Comparison of ENCODE assay signal across 8 mouse cellular contexts in the genomic region with DNA sequence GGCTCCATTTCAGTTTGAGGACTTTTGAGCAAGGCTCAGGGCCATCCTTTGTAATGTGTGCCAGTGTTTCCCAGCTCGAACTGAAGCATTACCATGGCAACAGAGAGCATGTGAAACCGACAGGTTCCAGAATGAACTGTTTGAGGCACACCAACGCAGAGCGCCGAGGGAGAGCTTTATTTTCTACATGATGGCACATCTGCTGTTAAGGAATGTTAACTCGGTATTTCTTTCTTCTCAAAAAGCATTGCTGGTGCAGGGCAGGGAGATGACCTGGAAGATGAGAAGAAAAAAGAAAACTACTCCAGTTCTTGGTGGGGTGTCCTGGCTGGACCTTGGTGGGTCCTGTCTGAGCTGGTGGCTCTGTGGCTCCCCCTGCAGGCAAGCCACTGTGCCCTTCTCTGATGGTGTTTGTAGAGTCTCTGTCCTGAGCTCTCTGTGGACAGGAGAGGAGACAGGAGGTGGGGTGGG.
A peak's percentile ranks its signal among the peaks of the same experiment; 100 is the strongest.
DNase-seq lines count a peak whose midpoint lies in the region; ATAC-seq lines count a peak whose summit lies in the region.

No protein-coding gene starts in this region.

- H3K9me3 ChIP-seq in hindbrain, embryonic 15.5 days: no peaks in the 10 kb centered on the region
- 0 out of 2 replicates have a peak, but pooled peaks cover 7% of the 10 kb centered on the region for H3K9me3 ChIP-seq in midbrain, embryonic 12.5 days

- ATAC-seq in hindbrain, embryonic 15.5 days (ENCODE audit: low FRiP score, low read depth): peak; percentile 91
- peak; percentile 38; the same call in 1 of the 2 replicates for ATAC-seq in midbrain, embryonic 12.5 days (ENCODE audit: low FRiP score, low read depth)
- no peak for ATAC-seq in monocyte, adult 5-6 weeks (replicated peaks; ENCODE audit: insufficient number of reproducible peaks, low FRiP score, low TSS enrichment, poor library complexity, severe bottlenecking)
- no peak for ATAC-seq in granulocyte monocyte progenitor cell, adult 5-6 weeks (replicated peaks; ENCODE audit: poor library complexity, severe bottlenecking)

- no peak overlapping the region for H3K4me3 ChIP-seq in hindbrain, embryonic 15.5 days
- no peak overlapping the region for H3K4me3 ChIP-seq in midbrain, embryonic 12.5 days

- 19% methylated on average over 6 of the region's 6 CpGs for WGBS in hindbrain, embryonic 15.5 days
- WGBS in midbrain, embryonic 12.5 days: 25% methylated on average over 6 of the region's 6 CpGs

- peak; percentile 31 for DNase-seq in ovary, postnatal 36 days (ENCODE audit: low spot score)
- no peak for DNase-seq in ovary, postnatal 10 days (ENCODE audit: low spot score)
- peak; percentile 56 for DNase-seq in embryo, embryonic 10 days (ENCODE audit: low spot score)
- DNase-seq in ovary, postnatal 14 days (ENCODE audit: low spot score): no peak

- H3K27ac ChIP-seq in hindbrain, embryonic 15.5 days (replicated peaks): peak overlapping the region; percentile 46
- no peak overlapping the region for H3K27ac ChIP-seq in midbrain, embryonic 12.5 days (replicated peaks)

- H3K4me2 ChIP-seq in hindbrain, embryonic 15.5 days: no peak overlapping the region
- no peak overlapping the region for H3K4me2 ChIP-seq in midbrain, embryonic 12.5 days (replicated peaks)

- no peak overlapping the region for H3K9ac ChIP-seq in hindbrain, embryonic 15.5 days
- no peak overlapping the region for H3K9ac ChIP-seq in midbrain, embryonic 12.5 days (replicated peaks)

- no peaks in the 10 kb centered on the region for H3K36me3 ChIP-seq in hindbrain, embryonic 15.5 days
- no peaks in the 10 kb centered on the region for H3K36me3 ChIP-seq in midbrain, embryonic 12.5 days

- H3K4me1 ChIP-seq in hindbrain, embryonic 15.5 days (replicated peaks): peaks cover 17% of the 10 kb centered on the region
- H3K4me1 ChIP-seq in midbrain, embryonic 12.5 days: peaks cover 12% of the 10 kb centered on the region

- no peaks in the 10 kb centered on the region for H3K27me3 ChIP-seq in hindbrain, embryonic 15.5 days
- H3K27me3 ChIP-seq in midbrain, embryonic 12.5 days: no peaks in the 10 kb centered on the region

Comparison
In these comparisons a context has a peak if more than half of its experiments do, and no peak if none do; other contexts are left out.
1. DNase-seq: peak in ovary, postnatal 36 days (single experiment) and embryo, embryonic 10 days (single experiment); none in ovary, postnatal 10 days (single experiment) and ovary, postnatal 14 days (single experiment).
2. ATAC-seq: peak in hindbrain, embryonic 15.5 days (single experiment) and midbrain, embryonic 12.5 days (single experiment); none in monocyte, adult 5-6 weeks (single experiment) and granulocyte monocyte progenitor cell, adult 5-6 weeks (single experiment).